Mouse (Mus musculus) embryonic facial prominence, embryonic 11.5 days (tissue): Measurements from ENCODE around the gene Gm20388. TPM values are rescaled to one million over a fixed set of nuclear protein-coding genes. Genes with fewer than 3 reads are reported as not detected.

Source experiments
- ATAC-seq: fragments of 200-750 bp; cut with Nextera tagmentation; replicated peaks from 2 replicates; pipeline ENCODE4 v1.8.0; 2017; ENCODE audit warnings: low read depth; ENCODE audit not compliant: insufficient number of reproducible peaks, low FRiP score, low TSS enrichment
- DNase-seq: peaks from one replicate; pipeline ENCODE4 v3.0.0-alpha.2; 2015; ENCODE audit warnings: low spot score
- H3K27ac ChIP-seq: fragments of 300-500 bp; sonication (generic); replicated peaks from 2 replicates; pipeline ENCODE4 v1.5.1; 2014; ENCODE audit warnings: mild to moderate bottlenecking, low read depth, low read length, control low read depth
- H3K27me3 ChIP-seq: fragments of 300-500 bp; sonication (generic); 2 replicates; pipeline ENCODE4 v1.6.1; 2014; ENCODE audit warnings: mild to moderate bottlenecking, low read length, moderate library complexity, mixed read lengths; ENCODE audit not compliant: control insufficient read depth, insufficient read depth
- H3K36me3 ChIP-seq: fragments of 300-500 bp; sonication (generic); replicated peaks from 2 replicates; pipeline ENCODE4 v1.6.1; 2014; ENCODE audit warnings: low read depth, mild to moderate bottlenecking, low read length, moderate library complexity, mixed read lengths; ENCODE audit not compliant: control insufficient read depth, insufficient read depth
- H3K4me1 ChIP-seq: fragments of 300-500 bp; sonication (generic); 2 replicates; pipeline ENCODE4 v1.6.1; 2014; ENCODE audit warnings: low read length, mixed read lengths; ENCODE audit not compliant: control insufficient read depth, insufficient read depth
- H3K4me2 ChIP-seq: fragments of 300-500 bp; sonication (generic); 2 replicates; pipeline ENCODE4 v1.6.1; 2014; ENCODE audit warnings: low read depth, mild to moderate bottlenecking, control low read depth, low read length, moderate library complexity
- H3K4me3 ChIP-seq: fragments of 300-500 bp; sonication (generic); 2 replicates; pipeline ENCODE4 v1.5.1; 2014; ENCODE audit warnings: low read depth, low read length, control low read depth
- H3K9ac ChIP-seq: fragments of 300-500 bp; sonication (generic); replicated peaks from 2 replicates; pipeline ENCODE4 v1.6.1; 2014; ENCODE audit warnings: mild to moderate bottlenecking, control low read depth, low read length
- H3K9me3 ChIP-seq: fragments of 300-500 bp; sonication (generic); replicated peaks from 2 replicates; pipeline ENCODE4 v1.6.1; 2016; ENCODE audit warnings: mild to moderate bottlenecking, low read length, inconsistent platforms, mixed read lengths; ENCODE audit not compliant: control insufficient read depth
- WGBS: fragments of 180-500 bp; shearing (Covaris S2); extraction: QIAGEN DNeasy Blood & Tissue Kit; methylation state at CpG from one replicate; pipeline ENCODE4 v1.1.7; 2014; 5-methylcytosine and 5-hydroxymethylcytosine counted together
- polyA plus RNA-seq: library from polyadenylated mRNA; unstranded; fragments of >200 nt; fragmentation: Nextera tagmentation; extraction: Ambion mirVana; gene quantifications from 2 replicates; pipeline ENCODE4 v1.2.1, GENCODE M21; 2014

Gene Gm20388
- polyA plus RNA-seq, 1 experiment from 2014 or later: 3.1 TPM

GRCm38 (mm10) chr8:122665221-122665620 is 2754.6 kb downstream of the Gm20388 start:
- Histone ChIP-seq H3K4me3 (no peak overlapping the region), H3K4me2 (no peak overlapping the region), H3K9me3 (no peaks in the 10 kb centered on the region), H3K9ac (peak overlapping the region; percentile 32; the same call in 1 of the 2 replicates), H3K36me3 (no peaks in the 10 kb centered on the region), H3K27me3 (peaks cover 2% of the 10 kb centered on the region; the same call in 1 of the 2 replicates), H3K4me1 (peaks cover 25% of the 10 kb centered on the region), H3K27ac (peak overlapping the region; percentile 59; the same call in 1 of the 2 replicates)
- WGBS: 30% methylated on average over 8 of the region's 8 CpGs
- DNase-seq (peak; percentile 61), ATAC-seq (no peak)

- H3K4me2 ChIP-seq: no peak overlapping the region
- peaks cover 25% of the 10 kb centered on the region for H3K4me1 ChIP-seq
- DNase-seq (no peak), ATAC-seq (no peak)
- H3K27ac ChIP-seq: no peak overlapping the region
- H3K27me3 ChIP-seq: peaks cover 5% of the 10 kb centered on the region; the same call in 1 of the 2 replicates
- 62% methylated on average over 12 of the region's 14 CpGs for WGBS
- no peaks in the 10 kb centered on the region for H3K36me3 ChIP-seq
- H3K9me3 ChIP-seq: no peaks in the 10 kb centered on the region
- H3K4me3 ChIP-seq: no peak overlapping the region
- H3K9ac ChIP-seq: no peak overlapping the region
These were observed 2755.2 kb downstream of the Gm20388 start for GRCm38 (mm10) chr8:122665667-122666316.

GRCm38 (mm10) chr8:122666338-122666764 is 2755.7 kb downstream of the Gm20388 start:
- no peak for DNase-seq
- H3K36me3 ChIP-seq: no peaks in the 10 kb centered on the region
- 31% methylated on average over 9 of the region's 9 CpGs for WGBS
- H3K9ac ChIP-seq: no peak overlapping the region
- no peaks in the 10 kb centered on the region for H3K9me3 ChIP-seq
- no peak overlapping the region for H3K4me3 ChIP-seq
- 0 out of 2 replicates have a peak overlapping the region, but pooled peaks have one; percentile 49 for H3K27ac ChIP-seq
- peaks cover 8% of the 10 kb centered on the region; the same call in 1 of the 2 replicates for H3K27me3 ChIP-seq
- peaks cover 23% of the 10 kb centered on the region for H3K4me1 ChIP-seq
- no peak for ATAC-seq
- no peak overlapping the region for H3K4me2 ChIP-seq

- DNase-seq (no peak), ATAC-seq (no peak)
- H3K27me3 ChIP-seq: peaks cover 8% of the 10 kb centered on the region; the same call in 1 of the 2 replicates
- 0 out of 2 replicates have a peak overlapping the region, but pooled peaks have one; percentile 49 for H3K27ac ChIP-seq
- H3K9me3 ChIP-seq: no peaks in the 10 kb centered on the region
- H3K4me1 ChIP-seq: peaks cover 18% of the 10 kb centered on the region
- H3K4me2 ChIP-seq: no peak overlapping the region
- H3K36me3 ChIP-seq: no peaks in the 10 kb centered on the region
- H3K9ac ChIP-seq: no peak overlapping the region
- WGBS: 44% methylated on average over 12 of the region's 12 CpGs
- no peak overlapping the region for H3K4me3 ChIP-seq
These were observed 2756.2 kb downstream of the Gm20388 start for GRCm38 (mm10) chr8:122666827-122667226.

GRCm38 (mm10) chr8:122667854-122668253 is 2757.2 kb downstream of the Gm20388 start:
- H3K9me3 ChIP-seq: no peaks in the 10 kb centered on the region
- no peak overlapping the region for H3K9ac ChIP-seq
- H3K27ac ChIP-seq: no peak overlapping the region
- DNase-seq (no peak), ATAC-seq (no peak)
- H3K27me3 ChIP-seq: peaks cover 12% of the 10 kb centered on the region
- no peak overlapping the region for H3K4me2 ChIP-seq
- WGBS: 72% methylated on average over 11 of the region's 11 CpGs
- H3K4me3 ChIP-seq: no peak overlapping the region
- no peaks in the 10 kb centered on the region for H3K36me3 ChIP-seq
- H3K4me1 ChIP-seq: peaks cover 16% of the 10 kb centered on the region

- DNase-seq: no peak
- H3K27me3 ChIP-seq: peaks cover 14% of the 10 kb centered on the region
- peaks cover 16% of the 10 kb centered on the region for H3K4me1 ChIP-seq
These were observed 2758.7 kb downstream of the Gm20388 start for GRCm38 (mm10) chr8:122669370-122669769.

GRCm38 (mm10) chr8:122670001-122670400 is 2759.4 kb downstream of the Gm20388 start:
- Histone ChIP-seq H3K4me1 (peaks cover 14% of the 10 kb centered on the region), H3K9me3 (no peaks in the 10 kb centered on the region), H3K36me3 (no peaks in the 10 kb centered on the region), H3K27ac (no peak overlapping the region), H3K4me3 (no peak overlapping the region), H3K4me2 (no peak overlapping the region), H3K9ac (no peak overlapping the region), H3K27me3 (peaks cover 14% of the 10 kb centered on the region)
- WGBS: 14% methylated on average over 11 of the region's 11 CpGs
- ATAC-seq (no peak), DNase-seq (no peak)

More at GRCm38 (mm10) chr8:122669370-122669769, 2758.7 kb downstream of the Gm20388 start:
- 34% methylated on average over 5 of the region's 5 CpGs for WGBS
- H3K9me3 ChIP-seq: no peaks in the 10 kb centered on the region
- H3K36me3 ChIP-seq: no peaks in the 10 kb centered on the region
- no peak overlapping the region for H3K4me2 ChIP-seq
- ATAC-seq: no peak
- H3K27ac ChIP-seq: no peak overlapping the region
- no peak overlapping the region for H3K9ac ChIP-seq
- no peak overlapping the region for H3K4me3 ChIP-seq

GRCm38 (mm10) chr8:122670718-122671117 is 2760.1 kb downstream of the Gm20388 start:
- Histone ChIP-seq H3K27me3 (peaks cover 17% of the 10 kb centered on the region), H3K9ac (no peak overlapping the region)

More at GRCm38 (mm10) chr8:122670718-122671117, 2760.1 kb downstream of the Gm20388 start:
- WGBS: 68% methylated on average over 3 of the region's 3 CpGs
- ATAC-seq (no peak), DNase-seq (no peak)
- Histone ChIP-seq H3K9me3 (no peaks in the 10 kb centered on the region), H3K36me3 (no peaks in the 10 kb centered on the region), H3K27ac (no peak overlapping the region), H3K4me3 (no peak overlapping the region), H3K4me2 (no peak overlapping the region), H3K4me1 (peaks cover 9% of the 10 kb centered on the region)
